Mouse (Mus musculus) liver, postnatal 0 days (tissue): ENCODE data around the gene Avp. TPM values are rescaled to one million over a fixed set of nuclear protein-coding genes. Genes with fewer than 3 reads are reported as not detected.
"Not testable (repeated sequence)": the region's sequence is repeated elsewhere in the genome, so short reads cannot be mapped to it uniquely, and the experiment has no call there.

Experiments used
- ATAC-seq: fragments of 200-750 bp; cut with Nextera tagmentation; 2 replicates; pipeline ENCODE4 v1.8.0; 2017; ENCODE audit warnings: mild to moderate bottlenecking, moderate library complexity
- DNase-seq: peaks from one replicate; pipeline ENCODE4 v3.0.0-alpha.2; 2016
- H3K27ac ChIP-seq: fragments of 300-500 bp; sonication (generic); 2 replicates; pipeline ENCODE4 v1.5.1; 2014; ENCODE audit warnings: antibody characterized with exemption, moderate library complexity, mild to moderate bottlenecking, low read depth
- H3K27me3 ChIP-seq: fragments of 300-500 bp; sonication (generic); 2 replicates; pipeline ENCODE4 v1.6.1; 2014; ENCODE audit warnings: low read length, control low read depth, mixed read lengths; ENCODE audit not compliant: insufficient read depth
- H3K36me3 ChIP-seq: fragments of 300-500 bp; sonication (generic); replicated peaks from 2 replicates; pipeline ENCODE4 v1.6.1; 2014; ENCODE audit warnings: mild to moderate bottlenecking, control low read depth, low read length, moderate library complexity, mixed read lengths; ENCODE audit not compliant: insufficient read depth
- H3K4me1 ChIP-seq: fragments of 300-500 bp; sonication (generic); 2 replicates; pipeline ENCODE4 v1.6.1; 2014; ENCODE audit warnings: antibody characterized with exemption, mild to moderate bottlenecking, control low read depth; ENCODE audit not compliant: insufficient read depth
- H3K4me2 ChIP-seq: fragments of 300-500 bp; sonication (generic); 2 replicates; pipeline ENCODE4 v1.6.1; 2014; ENCODE audit warnings: low read depth, mild to moderate bottlenecking, low read length, moderate library complexity, mixed read lengths
- H3K4me3 ChIP-seq: fragments of 300-500 bp; sonication (generic); 2 replicates; pipeline ENCODE4 v1.5.1; 2014; ENCODE audit warnings: low read depth, low read length
- H3K9ac ChIP-seq: fragments of 300-500 bp; sonication (generic); replicated peaks from 2 replicates; pipeline ENCODE4 v1.6.1; 2014; ENCODE audit warnings: mild to moderate bottlenecking, moderate library complexity
- H3K9me3 ChIP-seq: fragments of 300-500 bp; sonication (generic); 2 replicates; pipeline ENCODE4 v1.6.1; 2016; ENCODE audit warnings: mild to moderate bottlenecking, control low read depth, low read length, mixed read lengths
- CTCF ChIP-seq: sonication (generic); IDR thresholded peaks from 2 replicates; pipeline ENCODE4 v1.5.1; 2016; ENCODE audit warnings: antibody characterized with exemption, low read depth
- EP300 ChIP-seq: IDR thresholded peaks from 2 replicates; pipeline ENCODE4 v1.6.1; 2016; ENCODE audit warnings: antibody characterized with exemption, low read depth, mild to moderate bottlenecking
- WGBS: fragments of 180-500 bp; shearing (Covaris S2); extraction: QIAGEN DNeasy Blood & Tissue Kit; methylation state at CpG from one replicate; pipeline ENCODE4 v1.1.7; 2014; ENCODE audit not compliant: insufficient replicate concordance; 5-methylcytosine and 5-hydroxymethylcytosine counted together
- polyA plus RNA-seq: library from polyadenylated mRNA; unstranded; fragments of >200 nt; fragmentation: Nextera tagmentation; extraction: Ambion mirVana; gene quantifications from 2 replicates; pipeline ENCODE4 v1.2.1, GENCODE M21; 2015

Gene Avp
- polyA plus RNA-seq, 1 experiment from 2014 or later = not detected

GRCm38 (mm10) chr2:130577632-130578031, 4.7 kb downstream of the Avp start:
- Histone ChIP-seq H3K4me3 (no peak overlapping the region), H3K9me3 (no peaks in the 10 kb centered on the region), H3K27me3 (peaks cover 73% of the 10 kb centered on the region), H3K4me1 (peaks cover 11% of the 10 kb centered on the region; the same call in 1 of the 2 replicates), H3K9ac (no peak overlapping the region), H3K4me2 (peak overlapping the region; percentile 27), H3K36me3 (no peaks in the 10 kb centered on the region), H3K27ac (no peak overlapping the region)
- ATAC-seq (peak; percentile 93), DNase-seq (peak; percentile 73)
- TF ChIP-seq EP300 (no peak), CTCF (no peak)
- WGBS = 5% methylated on average over 12 of the region's 12 CpGs

- TF ChIP-seq CTCF = no peak
- no peak for TF ChIP-seq EP300
- H3K27me3 ChIP-seq = peaks cover 67% of the 10 kb centered on the region
- H3K4me3 ChIP-seq = peak overlapping the region; percentile 32
- DNase-seq = no peak
- H3K36me3 ChIP-seq = no peaks in the 10 kb centered on the region
- WGBS = 8% methylated on average over 9 of the region's 9 CpGs
- no peak for ATAC-seq
- no peak overlapping the region for H3K27ac ChIP-seq
- no peak overlapping the region; the same call in 1 of the 2 replicates for H3K9ac ChIP-seq
- peaks cover 11% of the 10 kb centered on the region; the same call in 1 of the 2 replicates for H3K4me1 ChIP-seq
- H3K4me2 ChIP-seq = peak overlapping the region; percentile 57
- H3K9me3 ChIP-seq = no peaks in the 10 kb centered on the region
Measured at GRCm38 (mm10) chr2:130577021-130577420, 5.3 kb downstream of the Avp start.

GRCm38 (mm10) chr2:130576564-130576963, 5.8 kb downstream of the Avp start:
- not testable (repeated sequence) for H3K36me3 ChIP-seq, ATAC-seq, H3K27ac ChIP-seq, H3K9me3 ChIP-seq, DNase-seq, H3K9ac ChIP-seq
- H3K27me3 ChIP-seq = peaks cover 62% of the 10 kb centered on the region
- 6% methylated on average over 24 of the region's 32 CpGs for WGBS
- H3K4me3 ChIP-seq = peak overlapping the region; percentile 32
- peak overlapping the region; percentile 57 for H3K4me2 ChIP-seq
- peaks cover 11% of the 10 kb centered on the region; the same call in 1 of the 2 replicates for H3K4me1 ChIP-seq

GRCm38 (mm10) chr2:130575873-130576272, 6.5 kb downstream of the Avp start, which contains the start of gene Oxt:
Gene Oxt, plus strand, starts transcription at chr2:130576173.
- peaks cover 11% of the 10 kb centered on the region; the same call in 1 of the 2 replicates for H3K4me1 ChIP-seq
- ATAC-seq = no peak
- WGBS = 55% methylated on average over 9 of the region's 9 CpGs
- H3K9me3 ChIP-seq = no peaks in the 10 kb centered on the region
- H3K27me3 ChIP-seq = peaks cover 55% of the 10 kb centered on the region
- H3K9ac ChIP-seq = no peak within 1 kb of the TSS; the same call in 1 of the 2 replicates
- H3K27ac ChIP-seq = no peak within 1 kb of the TSS
- peak within 1 kb of the TSS; percentile 57 for H3K4me2 ChIP-seq
- peak within 1 kb of the TSS; percentile 32 for H3K4me3 ChIP-seq
- DNase-seq = no peak
- H3K36me3 ChIP-seq = no peaks in the 10 kb centered on the region
- no peak for TF ChIP-seq EP300
- no peak for TF ChIP-seq CTCF

- Histone ChIP-seq H3K27me3 (peaks cover 46% of the 10 kb centered on the region), H3K9me3 (no peaks in the 10 kb centered on the region), H3K9ac (no peak overlapping the region), H3K4me1 (peaks cover 5% of the 10 kb centered on the region; the same call in 1 of the 2 replicates), H3K4me2 (no peak overlapping the region), H3K4me3 (no peak overlapping the region), H3K27ac (no peak overlapping the region), H3K36me3 (no peaks in the 10 kb centered on the region)
- 74% methylated on average over 5 of the region's 5 CpGs for WGBS
- no peak for ATAC-seq
- no peak for DNase-seq
- TF ChIP-seq CTCF (peak; percentile 24; the same call in 1 of the 2 replicates), EP300 (no peak)
Measured at GRCm38 (mm10) chr2:130574960-130575359, 7.4 kb downstream of the Avp start.

- H3K27me3 ChIP-seq = no peaks in the 10 kb centered on the region
- H3K4me1 ChIP-seq = peaks cover under 1% of the 10 kb centered on the region; the same call in 1 of the 2 replicates
- peaks cover 7% of the 10 kb centered on the region for H3K36me3 ChIP-seq
- no peaks in the 10 kb centered on the region for H3K9me3 ChIP-seq
- no peak overlapping the region for H3K27ac ChIP-seq
- H3K4me3 ChIP-seq = no peak overlapping the region
- no peak overlapping the region for H3K9ac ChIP-seq
- DNase-seq (no peak), ATAC-seq (no peak)
- TF ChIP-seq CTCF = no peak
- no peak for TF ChIP-seq EP300
- no peak overlapping the region for H3K4me2 ChIP-seq
Measured at GRCm38 (mm10) chr2:130569926-130570325, 12.4 kb downstream of the Avp start.
